Mouse (Mus musculus) lung, postnatal 25 days (tissue): ENCODE data around the gene Mab21l2.

Source experiments
- DNase-seq: peaks from one replicate; pipeline ENCODE4 v3.0.0; 2022; ENCODE audit warnings: low spot score

The Mab21l2 gene

DNA sequence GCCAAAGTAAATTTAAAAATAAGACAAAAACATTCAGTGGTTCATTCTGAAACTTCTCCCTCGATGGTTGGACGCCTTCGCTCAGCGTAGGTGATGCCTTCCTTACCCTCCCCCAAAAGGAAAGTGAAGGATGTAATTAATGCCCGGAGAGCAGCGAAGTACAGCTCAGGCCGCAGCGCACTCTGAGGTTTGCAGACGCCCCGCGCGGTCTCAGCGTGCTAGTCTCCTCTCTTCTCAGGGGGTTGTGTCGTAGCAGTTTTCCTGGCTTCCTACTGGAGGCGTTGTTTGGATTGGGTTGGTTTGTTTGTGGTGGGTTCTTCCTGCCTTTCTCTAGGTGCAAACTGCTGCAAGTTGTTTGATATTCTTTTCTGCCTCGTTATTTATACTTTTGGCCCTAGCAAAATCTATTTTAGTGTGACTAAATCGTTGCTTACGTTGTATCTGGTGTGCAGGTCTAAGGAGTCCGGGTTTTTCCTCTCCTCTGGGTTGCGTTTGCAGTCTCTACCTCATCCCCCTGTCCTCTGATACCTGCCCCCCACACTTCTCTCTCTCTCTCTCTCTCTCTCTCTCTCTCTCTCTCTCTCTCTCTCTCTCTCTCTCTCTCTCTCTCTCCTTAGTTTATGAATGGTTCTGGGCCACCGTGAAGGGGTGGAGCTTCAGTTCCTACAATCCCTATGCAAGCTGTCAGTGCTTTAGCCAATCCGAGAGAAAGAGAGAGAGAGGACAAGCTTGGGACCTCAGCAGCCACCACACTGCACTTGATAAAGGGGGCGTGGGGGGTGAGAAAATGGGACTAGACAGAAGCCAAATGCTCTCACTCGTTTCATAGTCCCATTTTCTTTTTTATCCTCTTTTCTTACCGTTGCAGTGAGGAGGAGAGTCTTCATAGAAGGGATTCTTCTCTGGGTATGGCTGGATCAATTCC, at the start of gene Mab21l2:
Gene Mab21l2 (minus strand): TSS at position 539 of the 925 bp plus-strand sequence.
- no peak for DNase-seq

DNA sequence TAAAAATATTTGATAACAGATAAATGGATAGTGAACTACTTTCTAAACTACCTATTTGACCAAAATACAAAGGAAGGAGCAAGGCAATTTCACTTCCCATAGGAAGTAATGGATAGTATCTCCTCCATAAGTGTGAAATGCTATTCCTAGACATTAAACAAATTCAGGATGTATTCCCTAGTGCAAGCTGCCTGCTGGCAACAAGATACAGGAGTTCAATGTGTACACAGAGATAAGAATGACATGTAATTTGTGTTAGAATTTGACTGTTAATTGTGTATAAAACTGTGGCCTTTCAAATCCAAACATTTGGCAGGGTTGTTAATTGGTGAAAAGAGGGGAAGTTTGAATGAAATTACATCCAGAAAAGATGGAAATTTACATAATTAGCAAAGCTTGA, 26.9 kb upstream of the Mab21l2 start:
- DNase-seq = no peak

DNA sequence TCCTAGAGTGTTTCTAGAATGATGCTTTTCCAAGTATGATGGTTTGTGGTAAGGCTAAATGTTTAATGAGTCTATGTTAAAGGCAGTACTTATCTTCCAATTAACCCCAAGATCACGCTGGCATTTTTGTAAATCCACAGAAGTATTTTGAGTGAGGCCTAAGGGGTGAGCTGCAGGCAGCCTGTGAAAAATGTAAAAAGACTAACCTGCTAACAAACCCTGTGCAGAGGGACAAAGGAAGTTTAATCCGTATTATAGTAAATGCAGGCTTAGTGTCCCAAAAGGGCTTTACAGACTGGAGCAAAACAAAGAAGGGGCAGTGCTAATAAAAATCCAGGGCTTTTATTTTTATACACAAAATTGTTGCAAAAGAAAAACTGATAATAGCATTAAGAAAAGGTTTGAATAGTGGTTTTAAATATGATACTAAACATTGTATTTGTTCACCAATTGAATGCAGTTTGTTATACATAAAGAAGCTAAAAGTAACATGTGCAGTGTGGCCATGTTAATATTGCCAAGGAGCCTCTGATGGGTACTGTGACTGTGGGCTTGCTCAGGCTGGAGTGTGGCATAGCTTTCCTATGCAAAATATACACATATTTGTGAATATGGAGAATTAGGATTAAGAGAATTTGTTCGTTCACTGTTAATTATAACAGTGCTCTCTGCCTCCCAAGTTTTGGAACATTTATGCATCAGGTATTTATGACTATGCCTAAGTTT, 24.3 kb upstream of the Mab21l2 start:
- DNase-seq = no peak

DNA sequence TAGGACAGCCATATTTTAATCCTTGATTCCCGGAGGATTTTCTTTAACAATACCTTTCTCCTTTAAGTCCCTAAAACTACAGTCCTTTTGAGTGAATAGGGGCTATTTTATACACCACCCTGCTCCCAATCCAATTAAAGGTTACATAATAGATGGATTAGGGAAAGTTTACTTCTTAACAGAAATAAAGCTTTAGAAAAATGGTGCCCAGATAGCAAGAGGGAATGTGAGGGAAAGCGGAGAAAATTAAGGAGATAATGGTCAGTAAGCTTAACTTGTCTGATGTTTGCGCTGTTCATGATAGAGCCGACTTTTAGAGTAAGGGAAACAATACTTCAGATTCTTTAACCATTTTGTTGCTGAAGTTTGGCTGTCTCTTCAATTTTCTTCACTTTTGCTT, 23.1 kb upstream of the Mab21l2 start:
- DNase-seq = no peak

DNA sequence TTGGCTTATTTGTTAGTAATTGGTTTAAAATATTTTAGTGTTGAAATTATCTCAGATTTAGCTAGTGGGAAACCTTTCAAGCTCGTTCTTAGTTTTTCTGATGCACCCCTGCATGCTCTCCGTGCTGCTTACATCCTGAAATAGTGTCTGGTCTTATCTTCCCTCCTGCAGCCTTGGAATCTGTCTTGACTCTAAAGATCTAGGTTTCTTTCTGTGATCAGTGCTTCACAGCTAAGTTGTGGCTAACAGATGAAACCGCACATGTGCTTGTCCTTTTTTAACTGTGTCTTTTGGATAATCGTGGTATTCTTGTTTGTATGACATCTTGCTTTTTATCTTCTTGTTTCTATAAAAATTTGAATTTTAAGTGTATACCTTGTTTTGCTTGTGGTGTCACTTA, 18.9 kb upstream of the Mab21l2 start:
- DNase-seq = no peak

DNA sequence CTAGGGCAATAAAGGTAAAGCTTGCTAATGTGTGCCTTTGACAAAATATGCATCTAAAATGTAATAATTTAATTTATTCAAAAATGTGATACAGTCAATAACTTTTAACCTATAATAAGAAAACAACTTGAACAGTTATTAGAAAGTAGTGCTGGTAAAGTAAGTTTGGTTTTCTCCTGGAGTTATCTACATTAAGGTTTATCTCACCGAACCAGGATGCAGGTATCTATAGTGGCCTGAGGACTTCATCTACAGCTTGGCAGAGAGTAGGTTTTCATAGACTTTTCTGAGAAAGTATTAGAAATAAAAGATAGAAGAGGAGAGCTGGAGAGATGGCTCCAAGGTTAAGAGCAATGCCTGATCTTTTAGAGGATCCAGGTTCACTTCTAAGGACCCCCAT, 13.0 kb upstream of the Mab21l2 start:
- DNase-seq = no peak

DNA sequence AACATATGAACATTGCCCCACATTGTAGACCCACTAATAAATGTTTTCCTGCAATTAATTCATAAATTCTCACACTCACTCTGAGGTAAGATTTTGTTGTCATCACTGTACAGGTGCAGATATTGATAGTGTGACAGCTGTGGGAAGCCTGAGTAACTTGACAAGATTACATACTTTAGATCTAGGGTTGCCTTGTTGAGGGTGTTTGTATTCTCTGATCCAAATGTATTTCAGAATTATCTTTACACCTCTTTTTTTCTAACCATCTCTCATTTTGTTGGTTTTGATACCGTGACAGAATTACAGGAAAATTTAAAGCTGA, 12.6 kb upstream of the Mab21l2 start:
- no peak for DNase-seq

DNA sequence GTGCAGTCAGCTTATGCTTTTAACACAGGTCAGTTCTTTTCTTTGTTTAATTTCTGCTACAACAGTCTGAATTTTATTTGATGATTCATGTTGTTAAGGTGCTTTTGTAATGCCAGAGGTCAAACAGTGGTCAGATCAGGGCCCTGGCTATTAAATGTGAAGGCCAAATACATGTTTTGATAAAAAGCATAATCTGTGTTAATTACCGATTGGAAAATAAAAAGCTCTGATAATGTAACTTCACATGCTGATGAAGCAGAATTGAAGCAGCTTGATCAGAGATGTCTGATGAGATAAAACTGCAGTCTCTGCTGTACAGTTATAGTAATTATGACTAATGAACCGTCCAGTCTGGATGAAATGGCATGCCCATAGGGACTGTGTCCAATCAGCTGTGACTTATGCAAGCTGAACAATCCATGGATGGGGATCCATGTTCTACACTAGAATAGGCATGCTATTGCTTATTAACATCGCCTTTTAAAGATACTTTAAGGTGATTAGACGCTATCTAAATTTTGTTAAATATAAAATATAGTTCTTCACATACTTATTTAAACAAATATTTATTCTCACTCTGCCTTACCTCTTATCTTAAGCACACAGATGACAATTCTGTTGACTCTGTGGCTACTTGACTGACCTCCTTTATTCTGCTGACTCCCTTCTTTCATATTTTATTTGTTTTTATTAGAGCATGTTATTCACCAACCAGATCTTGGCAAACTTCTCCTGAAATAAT, 12.0 kb upstream of the Mab21l2 start:
- no peak for DNase-seq

DNA sequence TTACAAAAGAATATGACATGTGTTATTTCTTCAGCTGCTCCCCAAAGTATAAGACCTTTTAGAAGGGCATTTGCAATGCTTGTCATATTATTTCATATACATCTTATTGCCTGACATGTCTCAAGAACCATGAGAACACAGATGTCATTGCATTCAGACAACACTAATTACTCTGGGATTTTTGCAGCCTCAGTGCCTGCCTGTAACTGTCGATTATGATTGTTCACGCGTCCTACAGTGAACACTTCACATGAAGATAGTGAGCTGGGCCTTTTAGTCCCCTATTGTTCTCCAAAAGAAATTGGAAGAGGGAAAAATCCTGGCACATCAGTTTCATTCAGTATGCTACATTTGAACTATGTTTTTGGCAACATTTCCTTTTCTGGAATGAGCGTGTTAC, 11.2 kb upstream of the Mab21l2 start:
- DNase-seq = no peak

DNA sequence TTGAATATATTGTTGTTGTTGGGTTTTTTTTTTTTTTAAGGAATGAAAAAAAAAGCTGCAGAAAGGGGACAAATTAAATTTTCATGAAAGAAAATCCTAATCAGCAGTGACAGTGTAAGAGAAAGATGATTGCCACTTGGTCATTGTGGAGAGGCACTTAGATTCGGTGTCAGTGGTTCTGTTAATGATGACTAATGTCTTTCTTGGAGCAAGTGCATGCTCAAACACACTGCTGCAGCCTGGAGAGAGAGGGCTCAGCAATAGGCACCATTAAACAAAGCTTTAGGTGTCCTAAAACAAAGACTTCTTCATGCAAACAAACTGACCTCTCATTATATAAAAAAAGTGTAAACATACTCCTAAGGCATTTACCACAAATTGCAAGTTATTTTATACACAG, 10.5 kb upstream of the Mab21l2 start:
- no peak for DNase-seq

DNA sequence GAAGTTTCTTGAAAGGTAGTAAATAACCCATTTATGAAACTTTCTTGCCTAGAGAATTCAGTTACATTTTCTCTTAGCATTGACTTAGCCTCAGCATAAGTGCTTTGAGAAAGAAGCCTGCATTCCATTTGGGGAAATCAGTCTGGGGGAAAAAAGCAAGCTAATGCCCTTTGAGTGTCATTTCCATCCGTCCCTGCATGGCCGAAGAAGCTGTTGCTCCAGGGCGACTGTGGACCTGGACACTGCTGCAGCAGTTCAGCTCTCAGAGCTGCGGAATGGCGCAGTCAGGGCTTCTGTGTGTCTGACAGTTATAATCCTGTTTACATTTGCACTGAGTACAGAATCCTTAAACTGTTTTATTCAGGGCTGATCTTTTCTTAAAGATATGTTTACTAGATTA, 3.7 kb upstream of the Mab21l2 start:
- no peak for DNase-seq

DNA sequence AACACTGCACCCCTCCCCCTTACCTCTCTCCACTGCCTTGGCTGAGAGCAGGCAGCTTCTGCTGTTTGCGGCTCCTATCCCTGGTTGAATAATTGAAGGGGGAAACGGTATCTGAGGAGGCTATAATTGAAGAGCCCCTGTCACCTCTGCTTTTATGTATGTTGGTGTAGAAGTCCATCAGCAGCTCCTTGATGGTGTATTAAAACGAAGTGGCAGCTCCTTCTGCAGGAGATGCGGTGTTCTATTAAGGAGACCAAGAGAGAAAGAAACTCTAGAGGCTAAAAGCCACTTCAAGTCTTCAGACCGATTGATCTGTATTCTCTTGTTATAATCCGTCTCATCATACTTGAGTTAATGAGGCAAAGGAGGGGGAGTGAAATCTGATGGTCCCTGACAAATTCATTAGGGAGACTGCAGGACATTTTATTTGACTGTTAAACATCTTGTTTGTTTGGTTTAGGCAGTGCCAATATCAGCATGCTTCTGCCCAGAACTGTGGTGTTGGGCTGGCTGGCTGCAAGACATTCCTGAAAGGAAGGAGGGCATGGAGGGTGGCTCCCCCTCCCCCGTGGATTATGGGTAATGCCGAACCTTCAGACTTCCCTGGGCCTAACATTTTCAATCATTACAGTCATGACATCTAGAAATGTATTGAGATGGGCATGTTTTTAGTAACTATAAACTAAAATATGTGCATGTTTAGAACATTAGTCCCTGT, 2.7 kb upstream of the Mab21l2 start:
- DNase-seq = no peak

DNA sequence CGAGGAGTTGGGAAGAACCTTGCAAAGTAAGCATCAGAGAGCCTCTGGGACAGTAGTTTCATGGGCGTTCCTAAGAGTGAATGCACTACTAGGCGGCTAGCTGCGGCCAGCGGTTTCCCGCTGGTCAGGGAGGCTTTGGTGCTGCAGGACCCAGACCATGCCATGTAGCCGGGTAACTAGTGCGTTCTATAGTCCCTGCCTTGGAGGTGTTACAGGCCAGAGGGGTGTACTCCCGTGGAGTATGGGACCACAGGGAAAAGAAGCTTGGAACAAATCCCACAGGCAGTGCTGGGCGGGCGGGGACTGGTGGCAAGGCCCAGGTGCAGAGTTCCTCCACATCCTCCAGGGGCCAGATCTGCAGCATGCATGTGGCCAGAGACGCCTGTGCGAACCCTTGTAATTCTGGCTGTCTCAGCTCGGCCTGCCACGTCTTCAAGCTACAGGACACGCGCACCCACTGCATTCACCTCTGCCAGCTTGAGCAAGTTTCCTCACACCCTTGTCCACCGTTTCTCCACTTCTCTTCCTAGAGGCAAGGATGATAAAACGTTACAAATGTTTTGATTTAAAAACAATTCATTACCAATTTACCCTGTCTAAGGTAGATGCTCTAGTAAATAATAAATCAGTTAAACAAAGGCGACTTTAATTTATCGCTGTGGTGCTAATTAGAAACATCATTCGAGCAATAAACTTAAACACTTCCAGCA, 2.0 kb upstream of the Mab21l2 start:
- DNase-seq = no peak

DNA sequence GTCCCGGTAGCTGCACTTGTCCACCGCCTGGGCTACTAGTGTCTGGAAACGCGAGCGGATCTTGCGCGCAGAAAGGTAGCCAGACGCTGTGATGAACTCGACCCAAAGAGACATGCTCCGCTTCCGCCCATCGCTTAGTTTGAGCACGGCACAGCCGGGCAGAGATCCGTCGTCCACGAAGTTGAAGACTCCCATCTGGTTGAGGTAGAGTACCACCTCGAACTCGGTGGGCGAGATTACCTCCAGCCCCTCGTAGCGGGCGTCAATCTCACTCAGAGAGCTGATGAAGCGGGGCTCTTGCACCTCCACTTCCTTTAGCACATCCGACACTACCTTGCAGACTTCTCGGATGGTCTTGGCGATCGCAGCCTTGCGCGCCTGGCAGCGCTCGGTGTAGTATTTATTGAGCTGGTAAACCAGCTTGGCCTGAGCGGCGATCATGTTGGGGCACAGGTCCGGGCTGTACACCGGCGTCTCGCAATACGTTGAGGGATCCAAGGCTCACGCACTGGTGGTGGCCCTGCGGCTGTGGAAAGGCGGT, 1.1 kb downstream of the Mab21l2 start:
- DNase-seq = no peak

DNA sequence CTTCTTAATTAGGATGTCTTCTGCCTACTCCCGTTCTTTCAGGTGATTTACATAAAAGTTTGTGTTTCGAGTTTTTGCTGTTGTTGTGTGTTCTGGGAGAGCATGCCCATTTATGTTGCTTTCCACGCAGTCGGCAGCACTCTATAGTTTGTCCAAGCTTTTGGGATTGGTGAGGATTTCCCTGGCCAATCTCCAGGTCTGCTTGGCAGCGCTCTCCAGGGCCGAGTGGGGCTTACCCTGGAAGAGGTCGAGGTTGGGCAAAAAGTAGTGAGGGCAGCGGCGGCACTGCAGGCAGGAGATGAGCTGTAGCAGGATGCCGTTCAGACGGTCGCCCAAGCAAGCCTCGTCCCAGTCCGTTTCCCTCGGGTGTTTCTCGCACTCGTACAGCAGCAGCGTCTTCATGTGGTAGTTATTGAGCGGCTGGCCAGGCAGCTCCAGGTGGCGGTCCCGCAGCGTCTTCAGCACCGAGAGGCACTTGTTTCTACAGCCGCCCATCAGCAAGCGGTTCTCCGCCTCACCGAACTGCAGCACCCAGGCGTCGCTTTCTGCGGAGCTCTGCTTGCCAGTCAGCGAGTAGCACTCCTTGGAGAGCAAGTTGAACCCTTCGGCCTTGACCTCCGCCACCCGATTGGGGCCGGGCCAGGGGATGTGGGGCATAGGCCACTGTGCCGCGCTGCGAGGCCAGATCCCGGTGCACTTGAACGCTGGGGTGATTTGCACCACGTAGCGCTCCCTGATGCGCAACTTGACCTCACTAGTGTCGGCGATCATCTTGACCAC, 1.8 kb downstream of the Mab21l2 start:
- peak; percentile 7 for DNase-seq

DNA sequence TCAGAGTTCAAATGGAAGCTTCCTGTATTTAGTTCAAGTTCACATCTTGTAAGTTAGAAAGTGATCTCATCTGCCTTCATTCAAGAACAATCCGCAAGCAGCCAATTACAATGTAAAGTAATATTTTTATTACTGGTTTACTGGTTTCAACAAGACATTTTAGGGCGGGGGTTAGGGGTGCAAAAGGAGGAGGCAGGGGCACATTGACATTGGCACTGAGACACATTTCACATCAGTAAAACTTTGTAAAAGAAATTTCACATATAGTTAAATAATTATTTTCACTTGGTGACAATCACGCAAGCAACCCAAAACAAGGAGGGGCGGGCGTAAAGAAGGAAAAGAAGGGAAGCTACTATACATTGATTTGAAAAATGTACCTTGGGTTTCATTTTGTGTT, 2.5 kb downstream of the Mab21l2 start:
- no peak for DNase-seq

DNA sequence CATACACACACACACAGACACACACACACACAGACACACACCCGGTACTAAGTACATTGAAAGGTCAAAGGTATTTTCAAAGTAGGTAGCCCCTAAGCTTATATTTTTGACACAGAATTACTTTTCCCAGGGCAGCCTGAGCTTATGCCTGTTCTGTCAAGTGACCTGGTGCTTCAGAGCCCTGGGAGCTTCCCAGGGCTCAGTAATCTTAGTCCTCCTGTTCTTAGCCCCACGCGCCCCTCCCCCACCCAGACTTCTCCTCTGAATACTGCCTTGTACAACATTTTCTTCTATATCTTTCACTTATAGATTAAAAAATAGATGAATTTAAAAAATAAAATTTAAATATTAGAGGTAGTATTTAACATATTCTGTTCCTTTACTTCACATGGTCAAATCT, 3.6 kb downstream of the Mab21l2 start:
- no peak for DNase-seq

DNA sequence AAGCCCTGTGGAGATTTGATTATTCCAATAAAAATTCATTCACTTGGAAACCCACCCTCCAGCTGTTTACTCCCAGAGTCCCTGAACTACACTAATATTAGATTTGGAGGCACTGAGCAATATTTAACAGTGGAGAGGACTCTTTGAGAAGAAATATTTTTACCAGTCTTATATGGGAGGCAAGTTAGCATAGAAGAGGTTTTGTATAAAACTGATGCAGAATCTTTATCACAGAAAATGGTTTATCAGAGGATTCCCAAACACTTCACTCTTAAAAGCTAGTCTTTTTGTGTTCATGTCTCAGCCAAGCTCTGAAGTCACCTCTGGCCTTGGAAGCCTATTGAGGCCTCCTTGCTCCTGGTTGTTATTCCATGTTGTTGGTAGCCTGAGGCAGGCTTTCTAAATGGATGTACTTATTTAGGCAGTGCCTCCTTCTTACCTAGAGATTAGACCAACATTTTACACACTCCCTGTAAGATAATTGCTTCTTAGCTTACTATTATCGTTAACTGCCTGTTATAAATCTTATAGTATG, 6.5 kb downstream of the Mab21l2 start:
- no peak for DNase-seq

DNA sequence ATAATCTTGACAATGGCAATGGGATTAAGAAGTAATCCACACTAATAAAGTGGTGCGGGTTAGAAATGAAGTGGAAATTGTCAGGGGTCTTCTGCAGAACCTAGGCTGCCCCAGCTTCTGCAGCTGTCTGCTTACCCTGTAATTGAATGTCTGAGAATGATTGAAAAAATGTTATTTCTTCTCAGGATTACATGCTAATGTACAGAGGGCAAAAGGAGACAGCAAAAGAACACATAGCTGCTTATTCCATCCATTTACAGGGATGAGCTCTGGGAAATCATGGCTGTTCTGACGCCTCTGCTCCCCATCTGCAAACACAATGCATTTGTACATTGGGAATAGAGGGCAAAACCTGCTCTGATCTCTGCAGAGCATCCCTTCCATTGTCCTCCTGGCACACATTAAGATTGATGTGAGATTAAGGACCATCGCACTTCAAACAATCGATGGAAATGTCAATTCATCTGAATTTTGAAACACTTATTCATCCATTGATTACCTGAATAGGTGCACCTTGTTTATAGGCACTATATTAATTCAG, 7.3 kb downstream of the Mab21l2 start:
- DNase-seq = no peak
